Mouse (Mus musculus) hindbrain, postnatal 0 days (tissue): ENCODE results near the gene Dglucy. TPM values are rescaled to one million over a fixed set of nuclear protein-coding genes. Genes with fewer than 3 reads are reported as not detected.

Source experiments
- ATAC-seq: fragments of 200-750 bp; cut with Nextera tagmentation; 2 replicates; pipeline ENCODE4 v1.8.0; 2017; ENCODE audit warnings: mild to moderate bottlenecking, moderate TSS enrichment, moderate library complexity
- DNase-seq: peaks from one replicate; pipeline ENCODE4 v3.0.0-alpha.2; 2015; ENCODE audit warnings: low spot score
- H3K27ac ChIP-seq: fragments of 300-500 bp; sonication (generic); 2 replicates; pipeline ENCODE4 v1.5.1; 2014; ENCODE audit warnings: mild to moderate bottlenecking
- H3K27me3 ChIP-seq: fragments of 300-500 bp; sonication (generic); 2 replicates; pipeline ENCODE4 v1.6.1; 2014; ENCODE audit warnings: low read length, mixed read lengths; ENCODE audit not compliant: insufficient read depth
- H3K36me3 ChIP-seq: fragments of 300-500 bp; sonication (generic); 2 replicates; pipeline ENCODE4 v1.6.1; 2014; ENCODE audit warnings: low read length, mixed read lengths; ENCODE audit not compliant: insufficient read depth
- H3K4me1 ChIP-seq: fragments of 300-500 bp; sonication (generic); 2 replicates; pipeline ENCODE4 v1.6.1; 2014; ENCODE audit warnings: antibody characterized with exemption, low read length, mixed read lengths; ENCODE audit not compliant: insufficient read depth
- H3K4me2 ChIP-seq: fragments of 300-500 bp; sonication (generic); 2 replicates; pipeline ENCODE4 v1.6.1; 2014; ENCODE audit warnings: low read depth, mild to moderate bottlenecking, low read length, moderate library complexity, mixed read lengths
- H3K4me3 ChIP-seq: fragments of 300-500 bp; sonication (generic); 2 replicates; pipeline ENCODE4 v1.5.1; 2014; ENCODE audit warnings: low read length
- H3K9ac ChIP-seq: fragments of 300-500 bp; sonication (generic); replicated peaks from 2 replicates; pipeline ENCODE4 v1.6.1; 2014; ENCODE audit warnings: mild to moderate bottlenecking, low read length, moderate library complexity, mixed read lengths
- H3K9me3 ChIP-seq: fragments of 300-500 bp; sonication (generic); 2 replicates; pipeline ENCODE4 v1.6.1; 2016; ENCODE audit warnings: low read length, mixed read lengths
- CTCF ChIP-seq: IDR thresholded peaks from 2 replicates; pipeline ENCODE4 v1.5.1; 2016; ENCODE audit warnings: antibody characterized with exemption, control low read depth, low read depth
- WGBS: fragments of 180-500 bp; shearing (Covaris S2); extraction: QIAGEN DNeasy Blood & Tissue Kit; methylation state at CpG from one replicate; pipeline ENCODE4 v1.1.7; 2014; 5-methylcytosine and 5-hydroxymethylcytosine counted together
- polyA plus RNA-seq: library from polyadenylated mRNA; unstranded; fragments of >200 nt; fragmentation: Nextera tagmentation; extraction: Ambion mirVana; gene quantifications from 2 replicates; pipeline ENCODE4 v1.2.1, GENCODE M21; 2015
- total RNA-seq: library from RNA; depleted of rRNA; stranded (reverse); fragments of >200 nt; gene quantifications from 2 replicates; pipeline ENCODE4 v1.2.3, GENCODE M21; 2014

Gene Dglucy
- total and polyA plus RNA-seq, 2 experiments from 2014 or later, result 3.4 to 4.8 TPM

GRCm38 (mm10) chr12:100931653-100932052 is 152.8 kb downstream of the Dglucy start:
- DNase-seq (no peak), ATAC-seq (no peak)
- H3K27ac ChIP-seq, result no peak overlapping the region
- H3K4me2 ChIP-seq, result no peak overlapping the region
- no peaks in the 10 kb centered on the region for H3K4me1 ChIP-seq
- H3K27me3 ChIP-seq, result no peaks in the 10 kb centered on the region
- WGBS, result 94% methylated on average over 14 of the region's 14 CpGs
- no peak overlapping the region for H3K9ac ChIP-seq
- peaks cover 18% of the 10 kb centered on the region; the same call in 1 of the 2 replicates for H3K36me3 ChIP-seq
- H3K9me3 ChIP-seq, result no peaks in the 10 kb centered on the region
- H3K4me3 ChIP-seq, result no peak overlapping the region
- no peak for TF ChIP-seq CTCF

- TF ChIP-seq CTCF, result no peak
- Histone ChIP-seq H3K9me3 (no peaks in the 10 kb centered on the region), H3K4me1 (no peaks in the 10 kb centered on the region), H3K9ac (no peak overlapping the region), H3K4me2 (no peak overlapping the region), H3K27ac (no peak overlapping the region), H3K4me3 (no peak overlapping the region), H3K36me3 (peaks cover 20% of the 10 kb centered on the region; the same call in 1 of the 2 replicates), H3K27me3 (no peaks in the 10 kb centered on the region)
- DNase-seq, result no peak
- 94% methylated on average over 5 of the region's 5 CpGs for WGBS
- ATAC-seq, result no peak
Measured at GRCm38 (mm10) chr12:100934796-100935195, 155.9 kb downstream of the Dglucy start.

GRCm38 (mm10) chr12:100936116-100936515 is 157.3 kb downstream of the Dglucy start:
- ATAC-seq (peak; percentile 59), DNase-seq (peak; percentile 86)
- Histone ChIP-seq H3K27me3 (no peaks in the 10 kb centered on the region), H3K9ac (no peak overlapping the region), H3K4me1 (no peaks in the 10 kb centered on the region), H3K4me3 (no peak overlapping the region), H3K36me3 (peaks cover 21% of the 10 kb centered on the region; the same call in 1 of the 2 replicates), H3K27ac (no peak overlapping the region), H3K4me2 (no peak overlapping the region), H3K9me3 (no peaks in the 10 kb centered on the region)
- WGBS, result 16% methylated on average over 2 of the region's 2 CpGs
- TF ChIP-seq CTCF, result peak; percentile 92

- no peaks in the 10 kb centered on the region for H3K4me1 ChIP-seq
- no peak overlapping the region for H3K9ac ChIP-seq
- WGBS, result 75% methylated on average over 4 of the region's 4 CpGs
- no peak for DNase-seq
- no peaks in the 10 kb centered on the region for H3K9me3 ChIP-seq
- ATAC-seq, result no peak
- TF ChIP-seq CTCF, result no peak
- H3K27me3 ChIP-seq, result no peaks in the 10 kb centered on the region
- H3K4me3 ChIP-seq, result no peak overlapping the region
- H3K27ac ChIP-seq, result no peak overlapping the region
- no peak overlapping the region for H3K4me2 ChIP-seq
- peaks cover 20% of the 10 kb centered on the region; the same call in 1 of the 2 replicates for H3K36me3 ChIP-seq
Measured at GRCm38 (mm10) chr12:100936737-100937136, 157.9 kb downstream of the Dglucy start.

GRCm38 (mm10) chr12:100937441-100938360 is 158.8 kb downstream of the Dglucy start:
- no peak overlapping the region for H3K4me2 ChIP-seq
- H3K9me3 ChIP-seq, result no peaks in the 10 kb centered on the region
- ATAC-seq, result peak; percentile 24; the same call in 1 of the 2 replicates
- no peaks in the 10 kb centered on the region for H3K4me1 ChIP-seq
- peaks cover 17% of the 10 kb centered on the region; the same call in 1 of the 2 replicates for H3K36me3 ChIP-seq
- H3K9ac ChIP-seq, result no peak overlapping the region
- H3K27me3 ChIP-seq, result no peaks in the 10 kb centered on the region
- H3K27ac ChIP-seq, result no peak overlapping the region
- 57% methylated on average over 21 of the region's 21 CpGs for WGBS
- no peak for TF ChIP-seq CTCF
- DNase-seq, result peak; percentile 16
- H3K4me3 ChIP-seq, result no peak overlapping the region

- no peak for TF ChIP-seq CTCF
- H3K27me3 ChIP-seq, result no peaks in the 10 kb centered on the region
- no peak overlapping the region for H3K4me3 ChIP-seq
- H3K9me3 ChIP-seq, result no peaks in the 10 kb centered on the region
- WGBS, result 91% methylated on average over 3 of the region's 3 CpGs
- H3K36me3 ChIP-seq, result peaks cover 18% of the 10 kb centered on the region; the same call in 1 of the 2 replicates
- no peak overlapping the region for H3K9ac ChIP-seq
- ATAC-seq (no peak), DNase-seq (no peak)
- no peak overlapping the region for H3K27ac ChIP-seq
- no peaks in the 10 kb centered on the region for H3K4me1 ChIP-seq
- no peak overlapping the region for H3K4me2 ChIP-seq
Measured at GRCm38 (mm10) chr12:100941361-100941760, 162.5 kb downstream of the Dglucy start.

GRCm38 (mm10) chr12:100943146-100943545 is 164.3 kb downstream of the Dglucy start:
- ATAC-seq (no peak), DNase-seq (no peak)
- H3K27me3 ChIP-seq, result no peaks in the 10 kb centered on the region
- no peak overlapping the region for H3K4me2 ChIP-seq
- no peak for TF ChIP-seq CTCF
- H3K36me3 ChIP-seq, result peaks cover 25% of the 10 kb centered on the region; the same call in 1 of the 2 replicates
- no peak overlapping the region for H3K4me3 ChIP-seq
- WGBS, result 74% methylated on average over 4 of the region's 4 CpGs
- no peaks in the 10 kb centered on the region for H3K4me1 ChIP-seq
- H3K9me3 ChIP-seq, result no peaks in the 10 kb centered on the region
- no peak overlapping the region for H3K27ac ChIP-seq
- H3K9ac ChIP-seq, result no peak overlapping the region
